Comparison of ENCODE assay signal across 26 mouse cellular contexts in the genomic region with DNA sequence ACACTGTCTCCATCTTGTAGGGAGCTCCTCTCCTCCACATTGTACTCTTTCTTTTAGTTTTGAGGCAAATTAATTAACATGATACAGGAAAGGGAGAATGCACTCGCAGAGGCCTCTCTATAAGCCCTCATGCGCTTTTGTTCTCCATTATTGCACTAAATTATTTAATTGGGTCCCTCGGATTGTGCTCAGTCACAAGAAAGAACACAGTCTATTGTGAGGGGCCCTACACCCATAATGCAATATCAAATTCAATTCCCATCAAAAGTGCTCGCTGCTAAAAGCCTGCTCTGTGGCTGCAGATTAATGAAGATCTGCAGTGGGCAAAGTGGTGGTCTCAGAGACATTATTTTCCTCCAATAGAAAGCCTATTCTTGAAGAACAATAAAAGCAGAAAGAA.
DNase-seq lines count a peak whose midpoint lies in the region; ATAC-seq lines count a peak whose summit lies in the region.
"Had no signal": no experiment of that assay in that cellular context is flagged by ENCODE, and none has a peak within 500 bp of the region (broad histone marks: within the 10 kb centered on the region; RNA-seq: fewer than 3 reads in every experiment).

No protein-coding gene starts in this region.

- no peak overlapping the region for H3K9ac ChIP-seq in midbrain, embryonic 16.5 days (ENCODE audit: low read depth, low read length)
- H3K9ac ChIP-seq in forebrain, embryonic 11.5 days (ENCODE audit: low read length) = no peak overlapping the region
- no peak overlapping the region for H3K9ac ChIP-seq in forebrain, embryonic 14.5 days (ENCODE audit: low read length)
- H3K9ac ChIP-seq: embryonic facial prominence, embryonic 12.5 days; heart, embryonic 13.5 days; intestine, embryonic 15.5 days; limb, embryonic 15.5 days; liver, embryonic 14.5 days; neural tube, embryonic 15.5 days had no signal

- no peaks in the 10 kb centered on the region for H3K9me3 ChIP-seq in midbrain, embryonic 10.5 days (replicated peaks)
- no peaks in the 10 kb centered on the region for H3K9me3 ChIP-seq in midbrain, embryonic 16.5 days (replicated peaks; ENCODE audit: control insufficient read depth, low read length, poor library complexity, severe bottlenecking)
- no peaks in the 10 kb centered on the region for H3K9me3 ChIP-seq in forebrain, embryonic 11.5 days (ENCODE audit: control insufficient read depth, low read length)
- no peaks in the 10 kb centered on the region for H3K9me3 ChIP-seq in forebrain, embryonic 14.5 days (replicated peaks; ENCODE audit: control insufficient read depth, low read length)
- H3K9me3 ChIP-seq: embryonic facial prominence, embryonic 12.5 days; heart, embryonic 13.5 days; intestine, embryonic 15.5 days; limb, embryonic 10.5 days; limb, embryonic 15.5 days; neural tube, embryonic 15.5 days had no signal

- 0 out of 2 replicates have a peak overlapping the region, but pooled peaks have one; percentile 2 for H3K27ac ChIP-seq in midbrain, embryonic 10.5 days (replicated peaks)
- no peak overlapping the region for H3K27ac ChIP-seq in midbrain, embryonic 16.5 days (ENCODE audit: low read length)
- H3K27ac ChIP-seq in forebrain, embryonic 11.5 days (ENCODE audit: low read depth, low read length) = 0 out of 2 replicates have a peak overlapping the region, but pooled peaks have one; percentile 20
- H3K27ac ChIP-seq in forebrain, embryonic 14.5 days (ENCODE audit: low read depth, low read length) = no peak overlapping the region
- H3K27ac ChIP-seq: embryonic facial prominence, embryonic 12.5 days; heart, embryonic 13.5 days; intestine, embryonic 15.5 days; kidney, postnatal 0 days; limb, embryonic 10.5 days; limb, embryonic 15.5 days; liver, embryonic 14.5 days; neural tube, embryonic 15.5 days had no signal

- no peak for DNase-seq in midbrain, embryonic 10.5 days (ENCODE audit: low spot score)
- no peak for DNase-seq in forebrain, embryonic 11.5 days (ENCODE audit: low spot score)
- peak; percentile 66 for DNase-seq in forebrain, embryonic 14.5 days (ENCODE audit: low spot score)
- no peak for DNase-seq in spleen, postnatal 36 days (ENCODE audit: low spot score in 2 of 2)
- no peak for DNase-seq in thymus, postnatal 10 days (ENCODE audit: low spot score in 2 of 2)
- DNase-seq: adrenal gland, adult 8-10 months; B cell, adult 2 months; cerebellum, adult 9-10 months; cerebellum, postnatal 36 days; gastrocnemius, postnatal 10 days; heart, postnatal 10 days; kidney, adult 8-10 months; kidney, postnatal 4 days; lung, adult 2 months; lung, postnatal 14 days; right cerebral cortex, adult 18-20 months had no signal

- ATAC-seq in midbrain, embryonic 16.5 days = no peak
- ATAC-seq in forebrain, embryonic 11.5 days (replicated peaks; ENCODE audit: low FRiP score) = peak; percentile 62
- ATAC-seq in forebrain, embryonic 14.5 days = peak; percentile 49
- ATAC-seq: hindbrain, embryonic 16.5 days; intestine, embryonic 15.5 days had no signal

- H3K4me3 ChIP-seq in midbrain, embryonic 10.5 days = no peak overlapping the region
- H3K4me3 ChIP-seq in midbrain, embryonic 16.5 days (ENCODE audit: low read depth, low read length) = no peak overlapping the region
- H3K4me3 ChIP-seq in forebrain, embryonic 11.5 days (ENCODE audit: low read depth, low read length) = no peak overlapping the region
- no peak overlapping the region for H3K4me3 ChIP-seq in forebrain, embryonic 14.5 days (ENCODE audit: low read depth, low read length)
- H3K4me3 ChIP-seq: embryonic facial prominence, embryonic 12.5 days; heart, embryonic 13.5 days; intestine, embryonic 15.5 days; limb, embryonic 10.5 days; limb, embryonic 15.5 days; neural tube, embryonic 15.5 days had no signal

- 67% methylated on average over 4 of the region's 4 CpGs for WGBS in midbrain, embryonic 10.5 days
- WGBS in midbrain, embryonic 16.5 days = 37% methylated on average over 4 of the region's 4 CpGs
- 29% methylated on average over 4 of the region's 4 CpGs for WGBS in forebrain, embryonic 11.5 days
- 9% methylated on average over 4 of the region's 4 CpGs for WGBS in forebrain, embryonic 14.5 days

- H3K4me1 ChIP-seq in midbrain, embryonic 10.5 days = peaks cover 49% of the 10 kb centered on the region
- peaks cover 16% of the 10 kb centered on the region for H3K4me1 ChIP-seq in midbrain, embryonic 16.5 days (ENCODE audit: control insufficient read depth, insufficient read depth, low read length)
- H3K4me1 ChIP-seq in forebrain, embryonic 11.5 days (replicated peaks; ENCODE audit: control insufficient read depth, insufficient read depth, low read length) = peaks cover 11% of the 10 kb centered on the region
- H3K4me1 ChIP-seq in forebrain, embryonic 14.5 days (ENCODE audit: control insufficient read depth, insufficient read depth, low read length) = peaks cover 11% of the 10 kb centered on the region; the same call in 1 of the 2 replicates
- H3K4me1 ChIP-seq: heart, embryonic 13.5 days had no signal

- H3K4me2 ChIP-seq in midbrain, embryonic 16.5 days (ENCODE audit: low read length) = no peak overlapping the region
- no peak overlapping the region for H3K4me2 ChIP-seq in forebrain, embryonic 11.5 days (ENCODE audit: low read depth, low read length, severe bottlenecking)
- H3K4me2 ChIP-seq in forebrain, embryonic 14.5 days (ENCODE audit: low read length) = no peak overlapping the region
- H3K4me2 ChIP-seq: embryonic facial prominence, embryonic 12.5 days; heart, embryonic 13.5 days; intestine, embryonic 15.5 days; limb, embryonic 15.5 days; neural tube, embryonic 15.5 days had no signal

- H3K36me3 ChIP-seq in midbrain, embryonic 10.5 days = no peaks in the 10 kb centered on the region
- no peaks in the 10 kb centered on the region for H3K36me3 ChIP-seq in midbrain, embryonic 16.5 days (ENCODE audit: control insufficient read depth, insufficient read depth, low read length)
- H3K36me3 ChIP-seq in forebrain, embryonic 11.5 days (ENCODE audit: control insufficient read depth, insufficient read depth, low read length) = no peaks in the 10 kb centered on the region
- H3K36me3 ChIP-seq in forebrain, embryonic 14.5 days (ENCODE audit: control insufficient read depth, insufficient read depth, low read length) = no peaks in the 10 kb centered on the region
- H3K36me3 ChIP-seq: embryonic facial prominence, embryonic 12.5 days; heart, embryonic 13.5 days; intestine, embryonic 15.5 days; limb, embryonic 10.5 days; limb, embryonic 15.5 days; neural tube, embryonic 15.5 days had no signal

- H3K27me3 ChIP-seq in midbrain, embryonic 10.5 days (ENCODE audit: low read depth, poor library complexity, severe bottlenecking) = peaks cover 50% of the 10 kb centered on the region
- no peaks in the 10 kb centered on the region for H3K27me3 ChIP-seq in midbrain, embryonic 16.5 days (ENCODE audit: control insufficient read depth, insufficient read depth, low read depth, low read length)
- H3K27me3 ChIP-seq in forebrain, embryonic 11.5 days (ENCODE audit: control insufficient read depth, insufficient read depth, low read length) = no peaks in the 10 kb centered on the region; the same call in 1 of the 2 replicates
- H3K27me3 ChIP-seq in forebrain, embryonic 14.5 days (replicated peaks; ENCODE audit: control insufficient read depth, insufficient read depth, low read length) = no peaks in the 10 kb centered on the region
- H3K27me3 ChIP-seq: intestine, embryonic 15.5 days; neural tube, embryonic 15.5 days had no signal

Comparison
In these comparisons a context has a peak if more than half of its experiments do, and no peak if none do; other contexts are left out.
1. H3K27ac ChIP-seq: peak in midbrain, embryonic 10.5 days (single experiment) and forebrain, embryonic 11.5 days (single experiment); none in midbrain, embryonic 16.5 days (single experiment) and forebrain, embryonic 14.5 days (single experiment).